Mouse (Mus musculus) intestine, embryonic 16.5 days (tissue): ENCODE measurements at regions not wholly inside any gene's neighbourhood (a gene's known extent, or its start where the extent isn't known, plus 50 kb on each side); places are given as distances from the start of the nearest gene placed in this dataset.
"Not testable (repeated sequence)": the region's sequence is repeated elsewhere in the genome, so short reads cannot be mapped to it uniquely, and the experiment has no call there.

Experiments
- ATAC-seq: fragments of 200-750 bp; cut with Nextera tagmentation; 2 replicates; pipeline ENCODE4 v1.8.0; 2017; ENCODE audit warnings: moderate TSS enrichment, moderate library complexity
- H3K27ac ChIP-seq: fragments of 300-500 bp; sonication (generic); 2 replicates; pipeline ENCODE4 v1.5.1; 2014; ENCODE audit warnings: mild to moderate bottlenecking, low read length
- H3K27me3 ChIP-seq: fragments of 300-500 bp; sonication (generic); replicated peaks from 2 replicates; pipeline ENCODE4 v1.6.1; 2014; ENCODE audit warnings: low read length, control low read depth, mixed read lengths; ENCODE audit not compliant: control insufficient read depth, insufficient read depth
- H3K36me3 ChIP-seq: fragments of 300-500 bp; sonication (generic); 2 replicates; pipeline ENCODE4 v1.6.1; 2014; ENCODE audit warnings: low read length, control low read depth; ENCODE audit not compliant: control insufficient read depth, insufficient read depth
- H3K4me1 ChIP-seq: fragments of 300-500 bp; sonication (generic); 2 replicates; pipeline ENCODE4 v1.6.1; 2014; ENCODE audit warnings: low read length, control low read depth, mixed read lengths; ENCODE audit not compliant: control insufficient read depth, insufficient read depth
- H3K4me2 ChIP-seq: fragments of 300-500 bp; sonication (generic); 2 replicates; pipeline ENCODE4 v1.6.1; 2014; ENCODE audit warnings: low read depth, low read length, control low read depth
- H3K4me3 ChIP-seq: fragments of 300-500 bp; sonication (generic); 2 replicates; pipeline ENCODE4 v1.5.1; 2014; ENCODE audit warnings: mild to moderate bottlenecking, low read length
- H3K9ac ChIP-seq: fragments of 300-500 bp; sonication (generic); 2 replicates; pipeline ENCODE4 v1.6.1; 2014; ENCODE audit warnings: low read depth, low read length
- H3K9me3 ChIP-seq: fragments of 300-500 bp; sonication (generic); 2 replicates; pipeline ENCODE4 v1.6.1; 2016; ENCODE audit warnings: low read length, control low read depth; ENCODE audit not compliant: control insufficient read depth
- WGBS: fragments of 180-500 bp; shearing (Covaris S2); extraction: QIAGEN DNeasy Blood & Tissue Kit; methylation state at CpG from one replicate; pipeline ENCODE4 v1.1.7; 2014; 5-methylcytosine and 5-hydroxymethylcytosine counted together

DNA sequence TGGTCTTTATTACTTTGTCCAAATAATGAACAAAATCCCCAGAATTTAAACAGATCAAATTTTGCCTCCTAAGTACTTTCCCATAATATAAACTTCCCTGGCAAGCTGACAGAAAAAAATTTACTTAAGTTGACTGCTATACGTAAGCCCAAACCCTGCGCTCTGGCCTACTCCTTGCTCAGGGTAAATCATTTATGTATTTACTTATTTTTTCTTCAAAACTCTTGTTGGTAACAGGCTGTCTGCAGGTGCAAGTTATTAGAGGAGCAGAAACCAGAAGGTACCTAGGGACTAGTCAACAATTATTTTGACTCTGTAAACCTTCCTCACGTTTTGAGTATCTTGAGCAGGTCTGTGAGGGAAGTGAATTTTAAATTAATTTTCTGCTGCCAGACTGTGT, 2615.7 kb downstream of the Poteg start:
- no peaks in the 10 kb centered on the region for H3K9me3 ChIP-seq
- 67% methylated on average over 3 of the region's 3 CpGs for WGBS
- H3K4me3 ChIP-seq = no peak overlapping the region
- no peaks in the 10 kb centered on the region for H3K36me3 ChIP-seq
- H3K27me3 ChIP-seq = no peaks in the 10 kb centered on the region
- no peak overlapping the region for H3K27ac ChIP-seq
- no peak for ATAC-seq
- no peaks in the 10 kb centered on the region for H3K4me1 ChIP-seq
- no peak overlapping the region for H3K4me2 ChIP-seq
- no peak overlapping the region for H3K9ac ChIP-seq

DNA sequence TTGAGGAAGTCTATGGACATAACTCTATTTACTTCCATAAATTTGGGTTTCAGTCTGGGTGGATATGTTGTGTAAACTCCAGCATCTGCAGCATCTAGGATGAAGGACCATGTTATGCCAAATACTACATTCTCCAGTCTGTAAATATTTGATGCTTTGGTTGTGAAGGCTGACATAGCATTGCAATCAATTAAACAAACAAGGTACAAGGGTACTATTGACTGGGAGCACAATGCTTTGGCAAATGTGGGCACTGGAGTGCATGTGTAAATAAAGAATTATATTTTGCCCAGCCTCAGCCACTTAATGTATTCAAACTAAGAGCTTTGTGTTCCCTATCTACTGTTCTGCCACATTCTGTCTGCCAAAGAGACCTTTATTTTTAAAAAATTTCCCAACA, 2630.3 kb downstream of the Poteg start:
- no peaks in the 10 kb centered on the region for H3K9me3 ChIP-seq
- ATAC-seq = no peak
- H3K27me3 ChIP-seq = no peaks in the 10 kb centered on the region
- no peaks in the 10 kb centered on the region for H3K4me1 ChIP-seq
- H3K27ac ChIP-seq = no peak overlapping the region
- H3K36me3 ChIP-seq = no peaks in the 10 kb centered on the region
- no peak overlapping the region for H3K4me2 ChIP-seq
- H3K9ac ChIP-seq = no peak overlapping the region
- H3K4me3 ChIP-seq = no peak overlapping the region

DNA sequence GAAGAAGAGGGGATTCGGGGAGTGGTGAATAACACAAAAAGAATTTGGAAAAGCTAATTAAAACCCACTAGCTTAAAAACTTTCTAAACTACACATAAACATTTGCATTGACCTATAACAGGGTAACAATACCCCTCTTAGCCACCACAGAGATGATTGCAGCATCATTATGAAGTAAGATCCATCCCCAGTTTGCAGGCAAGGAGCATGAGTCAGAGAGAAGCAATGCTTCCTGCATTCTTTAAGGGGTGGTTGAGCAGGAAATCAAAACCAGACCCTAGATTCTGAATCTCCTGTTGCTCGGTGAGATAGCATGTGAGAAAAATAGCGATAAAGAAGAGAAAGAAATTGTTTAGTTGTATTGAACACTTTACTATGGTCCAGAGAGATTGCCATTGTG, 2680.3 kb downstream of the Poteg start:
- Histone ChIP-seq H3K27ac (no peak overlapping the region), H3K4me3 (no peak overlapping the region), H3K4me2 (no peak overlapping the region), H3K9ac (no peak overlapping the region), H3K4me1 (no peaks in the 10 kb centered on the region), H3K36me3 (no peaks in the 10 kb centered on the region), H3K9me3 (no peaks in the 10 kb centered on the region), H3K27me3 (no peaks in the 10 kb centered on the region)
- 77% methylated on average over 3 of the region's 3 CpGs for WGBS
- ATAC-seq = no peak

DNA sequence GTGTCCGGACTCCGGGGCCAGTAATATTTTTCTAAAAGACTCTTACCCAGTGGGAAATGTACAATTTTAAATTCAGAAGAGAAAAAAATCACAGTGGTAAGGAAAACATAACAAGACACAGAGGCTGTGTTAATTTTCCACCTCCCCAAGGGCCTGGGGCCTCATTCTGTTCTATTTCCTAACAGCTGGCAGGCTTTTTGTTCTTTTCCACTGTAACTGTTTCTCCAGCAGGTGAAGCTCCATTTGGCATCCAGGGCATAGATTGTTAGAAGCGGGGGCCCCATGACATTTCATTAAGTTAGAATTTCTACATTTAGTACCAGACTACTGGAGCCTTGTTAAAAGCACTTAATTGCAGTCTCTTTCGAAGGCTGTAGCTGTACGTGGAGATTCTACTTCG, 2687.5 kb downstream of the Poteg start:
- H3K4me1 ChIP-seq = no peaks in the 10 kb centered on the region
- no peak overlapping the region for H3K9ac ChIP-seq
- WGBS = 87% methylated on average over 6 of the region's 6 CpGs
- no peak overlapping the region for H3K4me2 ChIP-seq
- H3K36me3 ChIP-seq = no peaks in the 10 kb centered on the region
- no peak overlapping the region for H3K27ac ChIP-seq
- no peaks in the 10 kb centered on the region for H3K27me3 ChIP-seq
- no peak overlapping the region for H3K4me3 ChIP-seq
- no peak for ATAC-seq
- H3K9me3 ChIP-seq = no peaks in the 10 kb centered on the region

DNA sequence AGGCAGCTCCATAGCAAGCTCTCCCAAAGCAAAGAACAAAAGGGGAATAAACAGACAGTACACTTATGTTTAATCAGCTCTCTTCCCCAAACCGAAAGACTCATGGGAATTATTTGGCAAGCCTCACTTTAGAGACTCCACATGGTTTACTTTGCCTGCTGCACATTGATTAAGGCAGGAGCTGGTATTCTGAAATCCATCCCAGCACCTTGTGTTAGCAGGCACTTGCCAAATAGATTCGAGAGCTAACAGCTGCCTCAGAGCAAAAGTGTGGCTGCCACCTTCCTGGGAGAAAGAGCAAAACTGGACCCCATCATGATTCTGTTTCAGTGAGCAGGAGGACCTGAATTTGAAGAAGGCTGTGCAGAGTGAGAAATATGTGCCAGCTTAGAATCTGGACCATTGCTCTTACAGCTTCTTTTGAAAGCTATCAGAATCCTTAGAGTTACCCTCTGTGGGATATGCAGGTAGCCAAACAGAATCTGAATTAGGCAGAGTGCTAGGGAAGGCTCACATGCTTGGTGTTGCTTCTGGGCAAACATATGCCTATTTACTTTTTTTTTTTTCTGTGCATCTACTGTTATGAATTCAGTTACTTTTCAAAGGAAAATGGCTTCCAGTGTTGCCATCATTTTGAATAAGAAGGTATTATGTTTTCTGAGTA, 2703.8 kb downstream of the Poteg start:
- Histone ChIP-seq H3K9ac (no peak overlapping the region), H3K4me3 (no peak overlapping the region), H3K27ac (no peak overlapping the region), H3K36me3 (no peaks in the 10 kb centered on the region), H3K9me3 (no peaks in the 10 kb centered on the region), H3K27me3 (no peaks in the 10 kb centered on the region), H3K4me1 (no peaks in the 10 kb centered on the region), H3K4me2 (no peak overlapping the region)
- 72% methylated on average over 2 of the region's 2 CpGs for WGBS
- ATAC-seq = no peak

DNA sequence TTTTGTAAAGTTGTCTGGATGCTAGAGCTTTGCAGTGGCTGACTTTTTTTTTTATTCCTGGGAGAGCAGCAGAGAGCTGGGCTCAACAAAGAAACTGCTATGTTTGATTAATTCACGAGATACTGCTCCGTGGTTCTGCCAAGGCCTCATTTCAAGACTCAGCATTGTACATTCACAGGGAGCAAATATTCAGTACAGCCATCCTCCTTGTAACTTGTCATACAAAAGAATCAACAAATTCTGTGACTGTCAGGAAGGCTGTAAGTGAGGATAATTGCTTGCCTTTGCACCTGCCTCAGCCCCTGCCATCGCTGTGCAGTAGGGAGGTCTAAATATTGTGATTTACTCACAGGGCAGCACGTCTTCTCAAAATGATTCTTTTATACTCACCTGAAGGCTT, 2705.5 kb downstream of the Poteg start:
- H3K9ac ChIP-seq = no peak overlapping the region
- H3K9me3 ChIP-seq = no peaks in the 10 kb centered on the region
- H3K4me2 ChIP-seq = no peak overlapping the region
- no peak overlapping the region for H3K27ac ChIP-seq
- ATAC-seq = no peak
- WGBS = 72% methylated on average over 4 of the region's 4 CpGs
- H3K27me3 ChIP-seq = no peaks in the 10 kb centered on the region
- no peaks in the 10 kb centered on the region for H3K36me3 ChIP-seq
- no peaks in the 10 kb centered on the region for H3K4me1 ChIP-seq
- H3K4me3 ChIP-seq = no peak overlapping the region

DNA sequence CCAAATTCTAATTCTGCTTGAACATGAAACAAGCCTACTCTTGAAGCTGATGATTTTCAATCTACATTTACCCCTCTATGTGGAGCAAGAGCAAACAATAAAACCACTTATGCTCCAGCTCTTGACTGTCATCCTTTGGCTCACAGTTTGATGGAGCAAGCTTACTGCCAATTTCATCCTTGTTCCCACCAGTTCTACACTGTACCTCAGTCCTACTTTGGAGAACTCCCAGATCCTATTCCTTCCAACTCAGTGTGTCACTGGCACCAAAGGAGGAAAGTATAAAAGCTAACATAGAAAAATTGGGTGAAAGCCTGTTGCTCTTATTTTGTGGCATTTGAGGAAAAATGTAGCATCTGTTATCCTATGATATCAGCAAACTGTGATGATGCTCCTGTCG, 2724.4 kb downstream of the Poteg start:
- no peaks in the 10 kb centered on the region for H3K4me1 ChIP-seq
- H3K27ac ChIP-seq = no peak overlapping the region
- no peaks in the 10 kb centered on the region for H3K36me3 ChIP-seq
- H3K9ac ChIP-seq = no peak overlapping the region
- no peak for ATAC-seq
- no peak overlapping the region for H3K4me3 ChIP-seq
- no peaks in the 10 kb centered on the region for H3K27me3 ChIP-seq
- H3K9me3 ChIP-seq = no peaks in the 10 kb centered on the region
- WGBS = 66% methylated on average over 1 of the region's 1 CpGs
- no peak overlapping the region for H3K4me2 ChIP-seq

DNA sequence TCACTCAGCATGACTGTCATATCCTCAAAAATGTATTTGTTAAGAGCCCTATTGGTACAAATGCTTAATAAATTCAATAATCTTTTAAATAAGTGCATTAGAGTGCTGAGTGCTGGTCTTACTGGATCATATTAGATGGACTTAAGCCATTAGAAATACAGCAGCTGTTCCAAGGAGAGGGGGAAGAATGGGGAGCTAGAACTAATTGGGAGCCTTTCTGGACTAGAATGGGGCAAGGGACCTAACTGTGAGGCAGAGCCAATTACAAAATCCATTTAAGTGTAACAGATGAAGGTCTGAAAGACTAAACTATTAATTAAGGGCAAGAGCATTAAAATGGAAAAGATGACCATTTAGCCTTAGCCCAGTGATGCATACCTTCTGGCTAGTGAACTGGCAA, 2755.3 kb downstream of the Poteg start:
- H3K27ac ChIP-seq, H3K9ac ChIP-seq, H3K4me3 ChIP-seq, H3K36me3 ChIP-seq, H3K27me3 ChIP-seq, H3K4me2 ChIP-seq, H3K4me1 ChIP-seq, H3K9me3 ChIP-seq, ATAC-seq: not testable (repeated sequence)

DNA sequence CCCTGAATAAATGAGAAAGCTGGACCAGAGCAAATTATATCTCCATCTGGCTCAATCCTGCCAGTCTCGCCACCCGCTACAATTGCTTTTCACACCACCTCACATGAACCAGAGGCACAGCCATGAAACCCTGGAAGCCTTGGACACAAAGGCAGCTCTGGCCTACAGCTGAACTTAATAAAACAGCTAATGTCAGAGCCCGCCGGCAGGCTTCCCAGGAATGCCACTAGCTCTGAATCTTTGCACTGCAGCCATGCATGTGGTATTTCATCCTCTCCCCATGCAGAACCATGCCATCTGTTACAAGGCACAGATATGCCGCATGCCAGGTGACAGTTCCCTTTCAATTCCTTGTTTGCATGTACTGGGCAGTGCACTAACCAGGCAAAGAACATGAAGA, 2779.9 kb downstream of the Poteg start:
- Histone ChIP-seq H3K27ac (no peak overlapping the region), H3K4me1 (no peaks in the 10 kb centered on the region), H3K36me3 (no peaks in the 10 kb centered on the region), H3K4me2 (no peak overlapping the region), H3K9ac (no peak overlapping the region), H3K9me3 (no peaks in the 10 kb centered on the region), H3K27me3 (no peaks in the 10 kb centered on the region), H3K4me3 (no peak overlapping the region)
- 78% methylated on average over 5 of the region's 5 CpGs for WGBS
- ATAC-seq = no peak

DNA sequence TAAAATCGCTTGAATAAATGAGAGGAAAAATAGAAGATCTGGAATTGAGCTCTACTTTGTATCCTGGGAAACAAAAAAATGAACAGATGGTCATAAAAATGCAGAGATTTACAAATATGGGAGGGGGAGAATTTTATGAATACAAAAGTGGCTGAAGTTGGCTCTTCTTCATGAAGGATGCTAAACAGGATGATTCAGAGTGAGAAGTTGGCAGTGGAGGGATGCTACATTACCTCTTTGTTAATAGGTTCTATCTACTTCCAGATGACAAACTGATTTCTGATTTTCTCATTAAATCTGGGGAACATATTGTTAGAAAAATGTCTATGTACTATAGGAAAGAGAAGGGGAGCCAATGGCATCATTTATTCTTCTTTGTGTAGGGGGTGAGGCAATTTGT, 2785.8 kb downstream of the Poteg start:
- H3K9me3 ChIP-seq = no peaks in the 10 kb centered on the region
- WGBS = 75% methylated on average over 1 of the region's 1 CpGs
- no peaks in the 10 kb centered on the region for H3K27me3 ChIP-seq
- H3K27ac ChIP-seq = no peak overlapping the region
- no peaks in the 10 kb centered on the region for H3K4me1 ChIP-seq
- H3K4me3 ChIP-seq = no peak overlapping the region
- no peak overlapping the region for H3K4me2 ChIP-seq
- H3K9ac ChIP-seq = no peak overlapping the region
- ATAC-seq = no peak
- H3K36me3 ChIP-seq = no peaks in the 10 kb centered on the region
